Mouse (Mus musculus) left cerebral cortex, postnatal 36 days (tissue): ENCODE results near the gene Eef1akmt2. TPM values are rescaled to one million over a fixed set of nuclear protein-coding genes. Genes with fewer than 3 reads are reported as not detected.

Source experiments
- total RNA-seq, 2 experiments: library from RNA; stranded (reverse); gene quantifications; 2 replicates each; pipeline ENCODE4 v1.2.3; 2021

Gene Eef1akmt2
- total RNA-seq, 2 experiments from 2014 or later = 32.5 to 37.2 TPM

Other genes starting within 250 kb of the Eef1akmt2 start
- gene Lhpp, start 242.0 kb downstream of the Eef1akmt2 start, total RNA-seq = 10 to 100 TPM; 16.5 to 18.3 TPM
- 10 to 100 TPM; 50.9 to 61.0 TPM for gene Fam53b, start 38.8 kb downstream of the Eef1akmt2 start, total RNA-seq
- 10 to 100 TPM; 29.0 to 29.2 TPM for gene Abraxas2, start 6.6 kb upstream of the Eef1akmt2 start, total RNA-seq
- gene Zranb1, start 78.5 kb upstream of the Eef1akmt2 start, total RNA-seq = 10 to 100 TPM; 38.4 to 44.5 TPM